Mouse (Mus musculus): Measurements from ENCODE around the gene Jmjd4.

Jmjd4 gene

DNA sequence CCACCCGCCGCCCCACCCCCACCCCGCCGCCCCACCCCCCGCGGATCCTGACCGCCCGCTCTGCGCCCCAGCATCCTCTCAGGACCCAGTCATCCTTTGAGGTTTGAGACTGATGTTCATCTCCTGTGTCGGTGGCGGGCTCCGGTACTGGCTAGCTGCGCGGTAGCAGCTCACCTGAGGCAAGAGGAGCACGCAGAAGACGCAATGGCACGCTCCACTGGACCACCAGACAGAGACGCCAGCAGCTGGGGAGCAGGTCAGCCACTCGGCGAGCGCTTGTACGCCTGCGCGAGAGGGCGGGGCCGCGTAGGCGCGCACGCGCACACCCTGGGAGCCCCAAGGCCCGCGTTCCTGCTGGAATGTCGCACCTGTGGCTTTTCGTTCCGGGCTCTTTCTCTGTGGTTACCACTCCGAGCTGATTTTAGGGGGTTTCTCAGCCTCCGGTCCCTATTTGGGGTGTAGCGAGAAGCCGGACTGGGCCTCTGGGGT is at the start of gene Jmjd4:
Jmjd4 (plus strand) TSS at position 305 of the 489 bp plus-strand sequence.
- peak; percentile 96 for DNase-seq (ENCODE audit: low read depth, low spot score)

DNA sequence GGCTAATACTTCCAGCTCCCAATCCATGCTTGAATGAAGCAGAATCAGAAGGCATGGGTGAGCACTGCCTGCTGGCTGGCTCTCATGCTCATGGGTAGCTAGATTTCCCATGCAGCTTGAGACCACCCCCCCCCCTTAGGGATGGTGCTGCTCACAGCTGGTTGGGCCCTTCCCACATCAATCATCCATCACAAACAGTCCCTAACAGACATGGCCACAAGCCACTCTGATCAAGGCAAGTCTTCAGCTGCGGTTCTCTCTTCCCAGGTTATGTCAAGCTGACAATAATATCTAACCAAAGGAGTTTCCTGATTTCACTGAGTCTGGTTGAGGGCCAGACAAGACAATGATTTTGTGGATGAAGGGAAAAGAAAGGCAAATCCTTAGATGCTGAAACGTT is 49.0 kb upstream of the Jmjd4 start:
- no peak for DNase-seq (ENCODE audit: low read depth, low spot score)

DNA sequence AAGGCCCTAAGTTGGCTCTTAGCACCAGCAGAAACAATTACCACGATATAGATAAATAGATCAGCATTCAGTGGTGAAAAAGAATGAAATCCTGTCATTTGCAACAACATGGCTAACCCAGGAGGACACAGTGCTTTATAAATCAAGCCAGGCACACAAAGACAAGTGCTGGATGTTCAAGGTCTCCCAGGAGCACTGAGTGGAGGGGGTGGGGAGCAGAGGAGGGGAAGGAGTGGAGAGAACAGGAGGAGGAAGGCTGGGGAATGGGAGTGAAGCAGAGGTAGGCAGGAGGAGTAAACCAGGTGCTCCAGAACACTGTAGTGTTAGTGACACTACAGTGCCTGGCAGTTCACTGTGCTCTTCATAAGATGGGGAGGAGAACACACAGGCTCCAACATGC is 44.1 kb upstream of the Jmjd4 start:
- DNase-seq (ENCODE audit: low read depth, low spot score), result no peak

DNA sequence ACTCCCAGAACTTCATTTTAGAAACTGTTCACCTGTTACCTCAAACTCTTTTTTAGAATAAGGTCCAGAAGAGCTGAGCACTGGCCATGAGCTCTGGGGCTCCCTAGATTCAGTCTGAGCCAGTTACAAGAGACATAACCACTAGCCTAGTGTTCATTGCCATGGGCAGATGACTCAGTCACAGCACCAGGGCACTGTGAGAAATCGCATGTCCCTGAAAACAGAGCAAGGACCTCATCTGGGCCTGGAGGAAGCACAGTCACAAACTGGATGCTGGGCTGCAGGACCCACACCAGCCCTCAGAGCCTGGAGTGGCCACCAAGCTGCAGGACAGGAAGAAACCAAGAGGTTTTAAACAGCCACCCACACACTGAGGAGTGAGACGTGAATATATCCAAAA is 39.0 kb upstream of the Jmjd4 start:
- DNase-seq (ENCODE audit: low read depth, low spot score), result no peak

DNA sequence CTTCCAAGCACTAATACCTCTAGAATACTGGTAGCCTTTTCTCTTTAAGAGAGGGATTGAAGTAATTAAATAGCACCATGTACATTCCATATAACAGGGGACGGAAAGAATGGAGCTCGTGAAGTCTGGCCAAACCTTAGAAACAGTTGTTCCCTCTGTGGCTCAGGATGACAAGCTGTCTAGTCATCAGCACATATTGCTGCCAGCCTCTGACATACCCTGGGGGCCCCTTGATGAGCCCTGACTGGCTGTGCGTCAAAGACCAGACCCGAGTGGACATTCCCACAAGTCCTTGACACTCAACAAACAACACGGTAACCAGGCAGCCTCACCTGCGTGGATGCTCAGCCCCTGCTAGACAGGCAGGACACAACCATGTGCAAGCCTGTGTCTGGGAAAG is 37.8 kb upstream of the Jmjd4 start:
- no peak for DNase-seq (ENCODE audit: low read depth, low spot score)

DNA sequence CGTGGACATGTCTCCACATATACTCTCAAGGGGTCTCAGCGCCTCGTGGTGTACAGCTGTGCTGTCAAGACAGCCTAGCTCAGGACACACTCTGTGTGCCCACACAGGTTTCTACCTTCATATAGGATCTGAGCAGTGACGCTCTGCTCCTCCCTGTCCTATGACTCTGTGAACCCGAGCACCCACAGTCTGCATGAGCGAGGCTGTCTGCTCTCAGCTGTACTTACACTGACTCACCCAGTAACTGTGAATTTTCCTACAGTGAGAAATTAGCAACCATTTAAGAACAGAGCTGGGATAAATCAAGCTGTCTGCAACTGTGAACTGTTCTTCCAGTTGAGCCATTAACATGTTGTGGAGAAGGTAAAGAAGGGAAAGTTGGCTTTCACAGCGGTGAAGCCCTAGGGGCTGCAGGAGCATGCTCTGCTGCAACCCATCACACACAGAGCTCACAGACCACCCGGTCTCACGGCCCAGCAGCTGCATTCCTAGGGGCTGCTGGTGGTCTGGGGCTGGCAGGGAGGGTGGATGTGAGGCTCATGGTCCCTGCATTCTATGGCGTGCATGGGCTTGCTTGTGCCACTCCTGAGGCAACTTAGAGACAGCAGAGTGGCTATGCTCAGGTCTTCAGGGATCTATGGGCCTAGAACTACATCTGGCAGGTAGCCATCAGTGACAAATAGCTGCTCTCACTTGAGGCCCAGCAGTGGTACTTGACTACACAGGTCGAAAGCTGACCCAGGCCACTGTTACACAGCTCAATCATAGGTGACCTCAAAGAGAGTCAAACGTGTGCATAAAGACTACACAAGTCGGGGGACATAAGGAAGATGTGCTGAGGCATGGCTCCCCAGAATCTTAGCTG is 36.6 kb upstream of the Jmjd4 start:
- DNase-seq (ENCODE audit: low read depth, low spot score), result peak; percentile 82

DNA sequence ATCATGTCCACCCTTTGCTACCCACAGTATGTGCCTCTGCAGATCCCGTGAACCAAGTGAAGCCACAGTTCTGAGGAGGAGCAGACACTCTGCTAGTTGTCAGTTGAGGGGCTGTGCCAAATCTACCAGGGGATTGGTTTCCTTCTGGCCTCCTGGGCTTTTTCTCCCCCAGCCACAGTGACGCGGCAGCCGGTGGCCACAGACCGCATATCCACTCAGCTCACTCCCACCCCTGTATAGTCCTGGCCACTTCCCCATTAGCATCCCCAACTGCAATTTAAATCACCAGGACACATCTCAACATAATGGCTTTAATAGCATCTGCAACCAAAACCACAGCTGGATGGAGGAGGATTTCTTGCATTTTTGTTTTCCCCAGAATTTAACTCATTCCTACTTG is 31.1 kb upstream of the Jmjd4 start:
- DNase-seq (ENCODE audit: low read depth, low spot score), result no peak

DNA sequence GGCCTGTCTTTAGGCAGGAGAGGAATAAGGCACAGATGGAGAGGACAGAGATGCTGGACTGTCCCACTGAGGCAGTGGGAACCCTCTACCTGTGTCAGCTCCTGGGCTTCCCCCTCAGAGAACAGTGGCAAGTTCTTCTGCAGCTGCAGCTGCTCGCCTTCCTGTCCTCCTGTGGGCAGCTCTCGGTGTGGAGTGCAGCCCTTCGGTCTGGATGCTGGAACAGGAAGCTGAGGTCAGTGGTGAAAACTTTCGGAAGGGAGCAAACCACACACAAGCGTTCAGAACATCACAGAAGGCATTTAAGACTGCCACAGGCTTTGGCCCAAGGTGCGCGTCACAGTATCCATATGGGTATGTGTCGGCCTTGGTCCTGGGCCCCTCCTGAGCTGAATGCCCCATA is 28.4 kb upstream of the Jmjd4 start:
- no peak for DNase-seq (ENCODE audit: low read depth, low spot score)

DNA sequence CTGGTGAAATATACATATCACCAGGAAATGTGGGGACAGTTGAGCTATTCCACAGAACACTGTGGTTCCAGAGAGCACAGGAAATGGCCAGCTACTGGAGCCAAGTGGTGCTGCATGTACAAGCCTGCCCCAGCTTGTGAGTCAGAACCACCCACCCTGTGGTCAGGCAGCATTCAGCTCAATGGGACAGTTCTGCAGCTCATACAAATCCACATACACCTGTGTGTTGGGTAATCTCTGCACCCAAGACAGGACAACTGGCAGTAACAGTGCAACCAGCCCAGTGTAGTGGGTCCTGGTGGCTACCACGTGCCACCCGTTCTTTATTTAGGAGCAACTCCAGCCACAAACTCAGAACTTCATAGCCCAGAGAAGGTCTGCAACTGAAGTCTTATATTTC is 27.9 kb upstream of the Jmjd4 start:
- peak; percentile 38 for DNase-seq (ENCODE audit: low read depth, low spot score)

DNA sequence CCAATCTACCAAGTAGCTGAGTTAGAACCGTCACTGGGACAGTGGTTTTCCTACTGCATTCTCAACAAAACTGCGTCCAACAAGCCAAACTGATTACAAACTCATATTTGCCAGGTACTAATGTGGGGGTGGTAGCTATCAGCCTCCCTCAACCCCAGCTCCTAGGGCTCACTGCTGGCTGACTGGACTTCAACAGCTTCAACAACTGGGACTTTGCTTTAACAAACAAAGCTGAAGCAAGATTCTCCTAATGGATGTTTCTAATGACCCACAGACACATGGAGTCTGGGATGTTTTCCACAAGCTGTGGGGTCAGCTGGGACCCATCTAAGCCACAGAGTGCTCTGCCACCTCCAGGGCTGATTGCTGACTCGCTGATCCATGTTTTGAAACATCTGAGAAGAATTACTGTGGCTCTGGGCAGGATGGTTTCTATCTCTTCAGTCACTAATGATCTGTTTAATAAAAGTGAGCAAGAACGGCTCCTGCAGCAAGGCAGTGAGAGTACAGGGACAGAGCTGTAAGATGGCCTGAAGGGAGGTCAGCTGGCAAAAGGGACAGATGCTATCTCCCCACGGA is 26.7 kb upstream of the Jmjd4 start:
- no peak for DNase-seq (ENCODE audit: low read depth, low spot score)

DNA sequence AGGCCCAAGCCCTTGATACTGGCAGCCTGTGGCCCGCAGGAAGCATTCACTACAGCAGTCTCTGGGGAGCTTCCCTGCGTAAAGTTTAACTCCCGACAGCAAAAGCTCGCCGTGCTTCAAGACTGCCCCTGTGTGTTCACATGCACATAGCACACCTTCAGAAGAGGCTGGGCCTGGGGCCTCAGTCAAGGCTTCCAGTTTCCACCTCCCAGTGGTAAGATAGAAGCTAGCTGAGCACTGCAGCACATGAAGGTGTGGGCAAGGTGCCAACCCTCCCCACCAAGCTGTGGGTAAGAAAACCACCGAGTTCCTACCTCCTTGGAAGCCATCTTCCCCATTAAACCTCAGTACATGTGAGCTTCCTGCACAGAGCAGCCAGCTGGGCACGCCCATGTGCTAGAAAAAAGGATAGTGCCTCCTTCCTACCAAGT is 24.2 kb upstream of the Jmjd4 start:
- peak; percentile 71 for DNase-seq (ENCODE audit: low read depth, low spot score)

DNA sequence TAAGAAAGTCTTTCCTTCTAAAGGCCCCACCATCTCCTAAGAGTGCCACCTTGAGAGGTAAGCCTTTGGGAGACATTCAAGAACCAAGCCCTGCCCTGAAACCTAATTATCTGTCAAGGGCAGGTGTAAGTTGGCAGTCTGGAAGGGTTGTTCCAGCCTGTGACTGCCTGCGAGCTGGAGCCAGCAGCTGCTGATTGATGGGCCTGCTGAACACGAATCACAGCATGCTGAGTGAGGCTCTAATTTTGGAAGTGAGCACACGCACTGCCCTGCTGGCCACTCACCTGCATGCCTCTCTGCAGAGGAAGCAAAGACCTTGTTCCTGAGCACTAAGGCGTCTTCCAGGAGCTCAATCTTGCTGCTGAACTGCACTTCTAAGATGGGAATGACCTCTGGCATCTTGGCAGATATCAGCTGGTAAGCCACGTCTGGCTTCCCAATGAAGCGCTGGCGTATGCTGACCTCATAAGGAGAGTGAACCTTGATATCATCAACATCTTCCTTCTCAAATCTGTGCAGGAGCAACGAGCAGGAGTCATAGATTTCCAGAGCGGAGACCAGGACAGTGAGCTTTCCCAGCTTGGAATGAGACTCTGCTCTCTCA is 21.7 kb upstream of the Jmjd4 start:
- peak; percentile 67 for DNase-seq (ENCODE audit: low read depth, low spot score)

DNA sequence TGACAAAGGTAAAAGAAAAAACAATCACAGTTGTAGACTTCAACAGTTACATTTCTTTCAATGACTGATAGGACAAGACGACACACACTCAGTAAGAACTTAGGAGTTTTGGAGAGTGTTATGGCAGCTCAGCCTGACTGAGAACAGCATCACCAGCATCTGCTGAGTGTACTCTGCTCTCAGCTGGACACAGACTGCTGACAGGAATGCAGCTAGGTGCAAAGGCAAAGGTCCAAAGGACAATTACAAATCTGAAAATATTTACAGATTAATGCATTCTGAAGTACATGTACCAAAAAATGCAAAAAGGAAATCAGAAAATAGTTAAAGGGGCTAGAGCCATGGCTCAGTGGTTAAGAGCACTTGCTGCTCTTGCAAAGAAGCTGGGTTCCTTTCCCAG is 19.9 kb upstream of the Jmjd4 start:
- DNase-seq (ENCODE audit: low read depth, low spot score), result no peak

DNA sequence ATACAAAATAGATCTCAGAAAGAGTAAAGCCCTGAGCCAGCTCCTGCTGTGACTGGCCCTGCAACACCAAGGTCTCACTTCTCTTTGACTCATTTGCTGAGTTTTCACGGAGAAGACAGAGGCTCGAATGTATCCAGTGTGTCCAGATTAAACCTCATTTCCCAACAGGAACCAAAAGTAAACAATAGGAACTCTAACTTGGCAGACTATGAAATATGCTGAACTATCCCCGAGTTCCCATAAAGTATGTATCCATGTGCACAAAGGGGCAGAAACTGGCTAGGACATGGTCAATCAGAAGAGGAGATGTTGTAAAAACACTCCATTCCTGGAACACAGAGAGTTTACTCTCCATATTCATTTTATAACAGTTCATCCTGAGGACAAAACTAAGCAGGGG is 17.6 kb upstream of the Jmjd4 start:
- DNase-seq (ENCODE audit: low read depth, low spot score), result no peak

DNA sequence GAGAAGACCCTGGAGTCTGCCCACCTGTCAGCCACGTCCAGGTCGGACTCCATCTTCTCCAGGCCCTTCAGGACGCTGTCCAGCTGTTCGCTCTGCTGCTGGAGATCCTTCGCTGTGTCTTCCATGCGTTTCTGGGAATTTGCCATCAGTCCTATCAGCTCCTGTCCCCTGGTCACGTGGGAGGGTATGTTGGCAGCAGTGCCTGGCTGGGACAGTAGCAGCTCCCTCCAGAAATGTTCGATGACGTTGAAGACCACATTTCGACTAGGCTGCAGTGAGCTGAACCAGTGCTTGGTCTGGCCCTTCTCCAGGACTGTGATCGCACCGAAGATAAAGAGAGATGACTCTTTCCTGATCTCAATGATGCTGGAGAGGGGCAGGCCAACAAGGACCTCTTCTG is 11.9 kb upstream of the Jmjd4 start:
- no peak for DNase-seq (ENCODE audit: low read depth, low spot score)

DNA sequence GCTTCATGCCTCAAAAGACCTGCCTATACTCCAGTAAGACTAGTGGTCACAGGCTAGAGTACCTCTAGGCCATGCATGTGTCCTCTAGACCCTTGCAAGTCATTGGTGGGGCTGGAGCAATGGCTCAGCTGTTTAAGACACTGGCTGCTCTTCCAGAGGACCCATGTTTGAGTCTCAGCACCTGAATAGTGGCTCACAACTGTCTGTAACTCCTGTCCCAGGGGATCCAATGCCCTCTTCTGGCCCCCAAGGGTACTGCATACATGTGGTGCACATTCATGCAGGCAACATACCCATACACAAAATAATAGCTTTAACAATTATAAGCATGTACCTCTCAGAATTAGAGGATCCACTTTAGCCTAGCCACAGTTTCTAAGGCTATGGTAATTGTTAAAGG is 6.7 kb upstream of the Jmjd4 start:
- DNase-seq (ENCODE audit: low read depth, low spot score), result no peak

DNA sequence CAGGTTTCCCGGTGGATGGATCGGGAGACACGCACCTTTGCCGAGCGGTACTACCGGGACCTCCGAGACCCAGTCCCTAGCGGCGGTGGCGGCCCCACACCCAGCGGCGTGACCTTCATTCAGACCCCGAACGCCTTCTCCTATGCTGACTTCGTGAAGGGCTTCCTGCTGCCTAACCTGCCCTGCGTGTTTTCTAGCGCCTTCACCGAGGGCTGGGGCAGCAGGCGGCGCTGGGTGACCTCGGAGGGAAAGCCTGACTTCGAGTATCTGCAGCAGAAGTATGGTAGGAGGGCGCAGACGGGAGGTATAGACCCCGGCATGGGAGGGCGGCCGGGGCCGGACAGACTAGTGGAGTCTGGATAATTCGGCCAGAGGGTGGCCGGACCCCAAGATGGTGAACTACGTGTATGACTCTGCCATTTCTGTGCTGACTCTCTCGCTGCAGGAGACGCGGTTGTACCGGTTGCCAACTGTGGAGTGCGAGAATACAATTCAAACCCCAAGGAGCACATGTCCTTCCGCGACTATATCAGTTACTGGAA is 456 bp downstream of the Jmjd4 start:
- peak; percentile 50 for DNase-seq (ENCODE audit: low read depth, low spot score)

DNA sequence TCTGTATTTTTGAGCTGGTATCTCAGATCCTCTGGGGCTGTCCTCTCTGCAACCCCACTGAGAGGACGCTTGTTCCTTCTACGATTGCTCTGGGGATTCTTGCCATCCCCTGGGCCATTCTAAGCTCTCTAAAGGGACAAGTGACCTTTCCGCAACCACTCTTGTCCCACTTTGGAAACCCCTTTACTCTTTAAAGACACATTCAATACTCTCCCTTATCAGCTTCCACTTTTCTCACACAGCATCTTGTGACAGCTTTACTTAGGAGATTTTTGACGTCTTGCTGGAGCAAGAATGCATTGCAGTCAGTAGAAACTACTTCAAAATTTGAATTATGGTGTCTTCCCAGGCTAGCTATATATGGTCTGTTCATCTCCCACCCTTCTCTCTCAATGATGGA is 1.2 kb downstream of the Jmjd4 start, which contains the start of gene Snap47:
Snap47 (minus strand) TSS at position 101 of the 400 bp plus-strand sequence.
- DNase-seq (ENCODE audit: low read depth, low spot score), result no peak

DNA sequence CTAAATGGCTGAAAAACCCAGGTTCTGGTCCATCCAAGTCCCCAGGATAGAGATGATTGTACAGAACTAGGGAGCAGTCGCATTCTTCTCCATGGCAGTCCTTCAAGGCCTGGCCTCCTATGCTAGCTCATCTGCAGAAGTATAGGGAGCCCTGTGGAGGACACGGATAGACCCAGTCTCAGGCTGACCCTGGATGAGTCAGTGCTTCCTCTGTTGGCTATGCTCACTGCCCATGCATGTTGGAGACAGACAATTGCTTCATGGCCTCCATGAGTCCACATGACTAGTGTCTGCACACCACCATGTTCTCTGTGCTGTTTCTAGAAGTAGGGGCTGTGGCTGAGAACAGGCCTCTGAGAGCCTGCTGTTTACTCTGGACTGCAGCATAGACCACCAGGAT is 6.5 kb downstream of the Jmjd4 start:
- no peak for DNase-seq (ENCODE audit: low read depth, low spot score)

DNA sequence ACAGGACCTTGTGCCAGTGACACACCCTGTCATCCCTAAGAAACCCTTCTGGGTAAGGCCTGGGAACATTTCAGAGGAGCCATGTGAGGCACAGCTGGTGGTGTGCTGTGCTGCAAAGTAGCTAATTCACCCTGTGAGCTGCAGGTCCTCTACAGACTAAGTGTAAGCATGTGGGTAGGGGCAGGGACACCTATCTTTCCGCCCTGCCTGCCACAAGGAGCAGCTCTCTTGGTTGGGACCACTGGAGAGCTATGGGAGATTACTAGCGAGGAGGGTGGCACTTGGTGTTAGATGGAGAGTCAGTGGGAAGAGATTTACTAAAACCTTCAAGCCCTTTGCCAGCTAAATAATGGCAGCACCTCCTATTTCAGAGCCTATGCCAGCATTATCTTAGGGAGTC is 7.0 kb downstream of the Jmjd4 start:
- no peak for DNase-seq (ENCODE audit: low read depth, low spot score)

DNA sequence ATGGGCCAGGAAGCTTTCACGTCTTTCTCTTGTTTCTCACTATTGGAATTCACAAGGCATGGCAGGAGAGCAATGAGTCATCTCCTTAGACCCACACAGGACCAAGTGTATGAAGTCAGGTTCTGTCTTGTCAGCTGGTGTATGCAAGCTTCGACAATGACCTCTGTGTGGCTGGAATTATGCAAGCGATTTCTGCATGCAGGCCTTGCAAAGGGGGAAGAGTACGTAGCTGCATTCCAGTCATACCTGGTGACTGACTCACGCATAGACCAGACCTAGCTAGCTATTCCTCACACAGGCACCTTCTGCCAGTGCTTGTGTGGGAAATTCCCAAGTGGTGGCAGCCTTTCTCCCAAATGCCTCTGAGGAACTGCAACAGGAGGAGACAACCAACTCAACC is 9.1 kb downstream of the Jmjd4 start:
- DNase-seq (ENCODE audit: low read depth, low spot score), result peak; percentile 67

DNA sequence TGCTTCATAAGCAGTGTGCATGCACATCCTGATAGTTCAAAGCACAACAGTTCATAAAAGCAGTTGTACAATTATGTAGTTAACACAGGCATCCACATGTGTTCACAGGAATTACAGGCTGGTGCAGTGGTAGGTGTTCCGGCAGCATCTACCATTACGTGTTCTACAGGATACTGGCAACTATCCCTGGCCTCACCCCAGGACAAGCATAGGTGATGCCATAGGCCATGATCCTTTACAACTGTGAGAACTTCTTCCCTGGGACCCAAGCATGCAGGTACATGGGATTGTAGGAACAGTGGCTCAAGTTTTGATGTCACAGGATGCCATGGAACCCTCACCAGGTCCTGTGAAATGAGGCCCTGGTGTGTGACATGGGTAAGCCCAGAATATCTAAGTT is 10.6 kb downstream of the Jmjd4 start:
- no peak for DNase-seq (ENCODE audit: low read depth, low spot score)
